Mouse (Mus musculus): ENCODE measurements around the gene Emcn.
A peak's percentile ranks its signal among the peaks of the same experiment; 100 is the strongest.

Gene Emcn

DNA sequence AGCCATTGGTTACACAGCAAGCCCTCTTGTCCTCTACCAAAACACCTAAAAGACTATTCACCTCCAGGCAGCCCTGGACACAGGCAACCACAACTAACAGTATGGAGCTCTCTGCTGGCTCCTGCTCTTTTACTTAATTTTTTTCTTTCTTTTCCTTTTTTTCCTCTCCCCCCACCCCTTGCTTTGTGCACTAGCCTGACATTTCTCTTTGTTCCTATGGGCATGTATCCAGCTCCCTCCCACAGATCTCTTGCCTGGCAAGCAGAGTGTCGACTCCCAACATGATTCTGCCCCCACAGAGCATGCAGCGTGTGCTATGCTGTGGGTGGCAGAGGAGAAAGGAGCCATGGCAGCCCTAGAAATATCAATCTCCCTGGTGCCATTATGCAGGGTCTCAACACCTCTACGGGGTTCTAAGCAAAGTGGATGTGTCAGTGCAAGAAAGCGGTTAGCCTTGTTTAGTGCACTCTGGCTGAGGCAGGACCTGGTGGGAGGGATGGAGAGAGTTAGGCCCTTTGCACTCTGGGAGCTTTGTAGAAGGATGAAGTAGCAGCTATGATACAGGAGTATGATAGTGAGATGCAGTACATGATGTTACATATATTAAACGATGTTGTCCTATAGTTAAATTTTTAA lies 74.7 kb downstream of the Emcn start:
- peak; percentile 48 for DNase-seq

DNA sequence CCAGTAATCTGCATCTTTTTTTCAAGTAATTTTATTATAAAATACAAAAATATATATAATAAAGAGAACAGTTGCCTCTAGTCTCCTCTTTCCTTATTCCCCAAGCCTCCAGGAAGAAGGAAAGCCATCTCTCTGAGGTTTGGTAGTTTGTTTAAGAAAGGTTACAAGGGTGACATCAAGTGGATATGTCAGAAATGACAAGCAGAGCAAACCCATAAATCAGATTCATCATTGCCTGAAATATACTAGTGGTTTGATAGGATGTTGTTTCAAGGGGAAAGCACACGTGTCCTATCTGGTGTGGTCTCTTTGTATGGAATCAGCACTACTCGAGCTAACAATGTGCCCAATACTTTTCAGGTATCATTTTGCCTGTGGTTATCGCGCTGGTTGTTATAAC lies 77.8 kb downstream of the Emcn start:
- DNase-seq: no peak

DNA sequence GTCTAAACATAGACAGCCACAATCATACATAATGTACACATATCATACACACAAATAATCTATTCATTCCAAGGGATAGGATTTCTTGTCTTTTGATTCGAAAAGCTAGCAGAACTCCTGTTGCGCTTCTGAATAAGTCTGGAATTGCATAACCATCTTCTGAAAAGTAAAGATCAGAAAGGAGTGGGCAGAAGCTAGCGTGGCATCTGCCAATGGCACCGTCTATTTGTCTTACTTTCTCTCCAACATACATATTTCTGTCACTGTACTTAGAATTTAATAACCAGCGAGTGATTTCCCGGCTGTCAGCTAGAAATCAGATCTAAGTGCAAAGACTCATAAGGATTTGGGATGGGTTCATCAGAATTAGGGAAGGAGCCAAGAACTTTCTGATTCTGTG lies 88.6 kb downstream of the Emcn start:
- DNase-seq: no peak

DNA sequence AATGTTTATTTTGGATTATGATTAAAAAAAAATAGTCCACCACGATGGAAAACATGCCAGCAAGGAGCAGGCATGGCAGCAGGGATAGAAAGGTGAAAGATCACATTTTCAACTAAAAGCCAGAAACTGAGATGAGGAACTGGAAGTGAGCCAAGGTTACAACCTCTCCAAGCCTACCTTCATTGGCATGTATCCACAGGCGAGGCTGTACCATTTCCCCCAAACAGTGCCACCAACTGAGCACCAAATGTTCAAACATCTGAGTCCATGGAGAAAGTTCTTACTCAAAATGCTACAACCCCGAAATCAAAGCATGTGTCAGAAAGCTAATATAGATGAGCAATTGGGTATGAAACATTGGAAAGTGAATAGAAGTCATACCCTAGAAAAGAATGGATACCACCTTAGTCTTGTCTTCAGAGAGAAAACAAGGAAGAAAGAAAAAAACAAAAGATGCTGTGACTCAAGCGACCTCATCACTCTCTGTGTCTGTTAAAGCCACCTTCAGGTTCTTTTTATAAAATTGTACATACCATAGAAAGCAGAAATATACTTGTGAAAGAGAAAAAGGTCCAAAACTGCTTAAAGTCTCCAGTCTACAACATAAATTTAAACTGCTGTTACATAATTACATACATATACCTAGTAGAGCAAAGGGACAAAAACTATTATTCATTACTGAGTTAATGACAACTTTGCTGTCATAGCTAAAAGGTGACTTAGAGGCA lies 124.2 kb downstream of the Emcn start:
- DNase-seq: no peak

DNA sequence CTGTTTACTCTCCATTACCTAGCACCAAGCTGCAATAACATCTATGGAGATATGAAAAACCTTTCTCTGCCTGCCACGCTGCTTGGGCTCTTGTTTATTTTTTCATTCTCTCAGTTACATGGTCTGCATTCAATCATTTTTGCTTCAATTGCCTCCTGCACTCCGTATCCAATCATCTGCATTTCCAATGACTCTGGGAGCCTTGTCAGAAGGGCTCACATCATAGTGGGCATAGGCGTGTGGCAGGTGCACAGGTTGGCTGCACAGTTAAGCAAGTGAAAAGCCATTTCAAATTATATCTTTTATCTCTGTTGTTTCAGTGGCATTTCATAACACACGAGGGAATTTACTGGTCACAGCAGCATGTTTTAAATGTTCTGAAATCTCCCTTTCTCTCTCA lies 125.1 kb downstream of the Emcn start:
- no peak for DNase-seq

DNA sequence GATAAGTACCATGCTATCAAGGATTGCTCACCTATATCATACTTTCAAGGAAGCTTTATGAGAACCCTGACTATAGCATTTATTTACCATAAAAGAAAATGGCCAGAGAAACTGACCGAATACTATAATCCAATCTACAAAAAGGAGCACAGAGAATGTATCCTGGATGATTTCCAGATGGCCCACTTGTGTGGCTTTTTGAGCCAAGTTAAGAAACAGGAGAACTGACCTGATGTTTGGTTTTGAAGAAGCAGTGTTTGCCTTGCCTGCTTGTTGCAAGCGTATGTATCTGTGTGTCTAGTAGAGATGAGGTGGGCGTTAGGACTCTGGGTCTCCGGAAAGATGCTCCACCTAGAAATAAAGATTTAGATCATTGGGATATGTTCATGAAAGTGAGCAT lies 125.9 kb downstream of the Emcn start:
- no peak for DNase-seq

DNA sequence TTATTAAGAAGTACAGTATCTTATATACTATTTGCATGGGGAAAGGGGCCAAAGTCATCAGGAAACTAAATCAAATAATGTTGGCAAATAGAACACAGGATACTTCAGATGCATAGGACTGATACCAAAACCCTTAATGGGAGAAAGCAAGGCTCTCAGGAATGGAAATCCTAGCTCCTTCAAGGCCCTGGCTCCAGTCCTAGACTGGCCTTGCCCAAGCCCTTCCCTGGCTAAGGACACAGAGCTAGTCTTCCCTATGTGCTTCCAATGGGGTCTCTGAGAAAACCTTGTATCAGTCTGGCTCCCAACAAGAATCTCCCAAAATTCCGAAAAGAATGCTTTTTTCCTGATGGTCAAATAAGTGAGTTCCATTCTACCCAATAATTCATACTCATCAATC lies 126.5 kb downstream of the Emcn start:
- DNase-seq: no peak

DNA sequence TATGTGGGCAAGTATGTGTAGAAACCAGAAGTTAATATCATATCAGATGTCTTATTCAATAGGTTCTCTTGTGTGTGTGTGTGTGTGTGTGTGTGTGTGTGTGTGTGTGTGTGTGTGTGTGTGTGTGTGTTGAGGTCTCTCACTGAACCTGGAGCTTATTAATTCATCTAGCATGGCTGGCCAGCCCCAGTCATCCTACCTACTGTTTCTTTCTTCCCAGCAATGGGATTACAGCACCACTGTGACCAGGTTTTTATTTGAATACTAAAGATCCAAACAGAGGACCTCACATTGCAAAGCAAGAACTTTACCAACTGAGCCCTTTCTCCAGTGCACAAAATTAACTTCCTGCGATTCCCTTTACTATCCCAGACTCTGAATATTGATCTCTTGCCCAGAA lies 131.3 kb downstream of the Emcn start:
- no peak for DNase-seq

DNA sequence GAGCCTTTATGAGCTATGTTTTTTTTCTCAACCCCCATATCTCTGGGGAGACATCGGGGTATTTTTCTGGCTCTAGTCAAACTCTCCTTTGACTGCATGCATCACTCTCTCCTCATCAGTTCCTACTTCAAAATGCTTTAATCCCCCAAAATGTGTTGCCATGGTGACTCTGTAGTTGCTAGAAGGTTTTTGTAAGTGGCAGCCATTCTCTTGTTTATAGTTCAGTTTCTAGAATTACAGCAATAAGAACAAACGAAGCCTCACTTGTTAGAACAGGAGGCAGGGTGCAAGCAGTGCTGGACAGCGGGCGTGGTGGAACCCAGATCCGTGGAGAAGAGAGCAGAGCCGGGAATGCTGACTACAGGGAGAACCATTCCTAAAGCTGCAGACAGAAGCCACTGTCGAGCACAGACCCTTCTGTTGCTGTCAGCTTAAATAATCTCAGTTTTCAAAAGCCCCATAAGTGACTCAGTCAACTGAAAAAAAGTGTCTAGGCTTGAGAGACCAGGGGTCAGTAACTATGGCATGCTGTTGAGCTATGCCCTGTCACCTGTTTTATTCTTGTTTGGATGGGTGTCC lies 139.0 kb downstream of the Emcn start:
- DNase-seq: no peak

DNA sequence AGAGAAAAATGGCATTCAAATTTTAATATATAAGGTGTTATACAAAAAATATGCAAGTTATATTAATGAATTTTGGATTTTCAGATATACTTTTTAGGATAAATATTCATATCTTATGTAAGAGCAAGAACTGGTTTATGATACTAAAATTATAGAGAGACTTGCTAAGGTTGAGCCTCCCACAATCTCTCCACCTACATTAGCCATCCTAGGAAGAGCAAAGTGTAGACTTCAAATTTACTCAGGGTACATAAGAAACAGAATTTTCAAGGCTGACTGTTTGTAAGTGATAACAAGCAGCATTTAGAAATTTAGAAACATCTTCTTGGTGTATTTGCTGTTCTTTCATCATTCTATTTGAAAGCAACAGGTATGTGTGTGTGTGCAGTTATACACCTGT lies 140.3 kb downstream of the Emcn start:
- DNase-seq: no peak
